Mouse (Mus musculus) ovary, postnatal 10 days (tissue): ENCODE results near the gene Vmn1r75.

Experiments
- DNase-seq: peaks from one replicate; pipeline ENCODE4 v3.0.0; 2022; ENCODE audit warnings: low spot score

Vmn1r75 gene

GRCm38 (mm10) chr7:11874330-11874729 is at the start of gene Vmn1r75:
Vmn1r75 (plus strand) TSS chr7:11874630.
- DNase-seq, result no peak

DNA sequence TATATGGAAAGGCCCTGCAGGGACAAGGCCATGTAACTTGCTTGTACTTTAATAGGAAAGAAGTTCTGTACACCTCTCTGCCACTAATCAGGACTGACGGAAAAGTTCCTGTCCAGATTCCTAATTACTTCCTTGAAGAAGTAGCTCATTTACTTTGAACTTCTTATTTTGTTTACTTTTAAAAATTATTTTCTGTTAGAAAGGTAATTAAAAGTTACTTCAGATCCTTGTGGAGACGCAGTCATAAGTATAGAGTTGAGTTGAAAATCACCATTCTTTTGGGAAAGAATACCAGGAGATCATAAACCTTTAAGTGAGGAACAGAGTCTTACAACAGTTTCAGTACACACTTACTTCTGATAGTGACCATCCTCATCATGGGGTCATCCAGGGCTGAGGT is 40.8 kb upstream of the Vmn1r75 start, which contains the start of gene Vmn1r74:
TSS of gene Vmn1r74 (plus strand) at position 301 of the 400 bp plus-strand sequence.
- no peak for DNase-seq
